Mouse (Mus musculus): ENCODE results near the gene Crebbp. TPM values are rescaled to one million over a fixed set of nuclear protein-coding genes. Genes with fewer than 3 reads are reported as not detected.

Gene Crebbp
- polyA plus RNA-seq, 1 experiment from 2014 or later: 39.4 TPM

DNA sequence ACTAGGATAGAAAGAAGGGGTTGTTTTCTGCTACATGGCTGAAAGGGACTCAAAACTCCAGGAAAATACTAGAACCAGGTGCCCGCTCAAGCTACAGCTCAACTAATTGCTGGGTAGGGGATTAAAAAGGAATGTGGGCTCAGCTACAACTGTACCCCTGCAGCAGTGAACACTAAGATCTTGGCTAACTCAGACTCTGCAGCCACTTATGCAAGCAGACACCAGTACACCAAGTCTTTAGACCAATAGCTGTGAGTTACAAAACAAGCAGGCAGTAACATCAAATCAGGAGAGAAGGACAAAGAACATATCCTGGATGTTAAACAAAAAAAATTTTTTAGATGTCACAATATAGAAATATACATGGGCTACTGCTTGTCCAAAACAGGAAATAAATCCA, 23.6 kb downstream of the Crebbp start:
- no peaks in the 10 kb centered on the region for H3K9me3 ChIP-seq (ENCODE audit: control insufficient read depth, low read length)
- H3K27me3 ChIP-seq (ENCODE audit: control insufficient read depth, insufficient read depth, low read length): no peaks in the 10 kb centered on the region
- no peak for DNase-seq (ENCODE audit: low spot score)
- 94% methylated on average over 1 of the region's 1 CpGs for WGBS
- H3K4me2 ChIP-seq (ENCODE audit: low read depth, low read length, severe bottlenecking): no peak overlapping the region
- no peak overlapping the region for H3K27ac ChIP-seq (ENCODE audit: low read depth, low read length)
- no peak for ATAC-seq (replicated peaks; ENCODE audit: low FRiP score)
- no peak overlapping the region for H3K9ac ChIP-seq (ENCODE audit: low read length)
- H3K36me3 ChIP-seq (ENCODE audit: control insufficient read depth, insufficient read depth, low read length): no peaks in the 10 kb centered on the region
- H3K4me3 ChIP-seq (ENCODE audit: low read depth, low read length): no peak overlapping the region
- H3K4me1 ChIP-seq (replicated peaks; ENCODE audit: control insufficient read depth, insufficient read depth, low read length): no peaks in the 10 kb centered on the region

DNA sequence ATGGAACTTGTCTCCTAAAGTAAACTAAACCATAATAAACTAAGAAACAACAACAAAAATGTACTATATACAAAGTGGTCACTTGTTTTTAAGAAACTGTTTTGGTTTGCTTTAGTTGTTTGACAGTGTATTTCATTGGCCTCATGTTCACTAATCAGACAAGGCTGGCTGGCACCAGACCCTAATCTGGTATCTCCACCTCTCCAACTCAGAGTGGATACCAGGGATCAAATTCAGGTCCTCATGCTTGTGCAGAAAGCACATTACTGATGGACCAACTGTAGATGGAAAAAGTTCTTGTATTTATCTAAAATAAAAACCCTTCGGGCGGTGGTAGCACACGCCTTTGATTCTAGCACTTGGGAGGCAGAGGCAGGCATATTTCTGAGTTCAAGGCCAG, 38.7 kb downstream of the Crebbp start:
- Histone ChIP-seq H3K27me3 (ENCODE audit: control insufficient read depth, insufficient read depth, low read length) (no peaks in the 10 kb centered on the region), H3K36me3 (ENCODE audit: control insufficient read depth, insufficient read depth, low read length) (no peaks in the 10 kb centered on the region; the same call in 1 of the 2 replicates), H3K4me2 (ENCODE audit: low read depth, low read length, severe bottlenecking) (no peak overlapping the region), H3K27ac (ENCODE audit: low read depth, low read length) (no peak overlapping the region), H3K4me3 (ENCODE audit: low read depth, low read length) (no peak overlapping the region), H3K9ac (ENCODE audit: low read length) (no peak overlapping the region), H3K4me1 (replicated peaks; ENCODE audit: control insufficient read depth, insufficient read depth, low read length) (no peaks in the 10 kb centered on the region), H3K9me3 (ENCODE audit: control insufficient read depth, low read length) (no peaks in the 10 kb centered on the region)
- 96% methylated on average over 3 of the region's 3 CpGs for WGBS
- ATAC-seq (replicated peaks; ENCODE audit: low FRiP score): no peak
- no peak for DNase-seq (ENCODE audit: low spot score)

DNA sequence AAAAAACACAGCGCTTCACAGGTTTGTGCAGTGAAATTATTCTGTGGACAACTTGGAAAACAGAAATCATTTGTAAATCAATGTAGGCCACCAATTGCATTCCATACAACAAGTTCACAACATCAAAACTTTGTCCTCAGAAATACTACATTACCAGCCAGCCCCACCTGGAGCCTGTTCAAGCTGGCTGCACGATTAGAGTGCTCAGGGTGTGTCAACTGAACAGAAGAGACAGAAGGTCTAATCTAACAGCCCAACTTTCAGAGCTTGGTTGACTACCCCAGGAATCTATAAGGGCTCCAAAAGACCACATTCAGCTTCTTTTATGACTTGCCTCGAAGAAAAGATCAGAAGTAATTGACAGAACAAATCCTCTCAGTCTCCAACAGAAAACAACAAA, 44.3 kb downstream of the Crebbp start:
- H3K9me3 ChIP-seq (ENCODE audit: control insufficient read depth, low read length): no peaks in the 10 kb centered on the region
- no peaks in the 10 kb centered on the region for H3K27me3 ChIP-seq (ENCODE audit: control insufficient read depth, insufficient read depth, low read length)
- no peak overlapping the region for H3K27ac ChIP-seq (ENCODE audit: low read depth, low read length)
- WGBS: 77% methylated on average over 3 of the region's 3 CpGs
- no peak overlapping the region for H3K4me3 ChIP-seq (ENCODE audit: low read depth, low read length)
- H3K4me1 ChIP-seq (replicated peaks; ENCODE audit: control insufficient read depth, insufficient read depth, low read length): no peaks in the 10 kb centered on the region
- H3K9ac ChIP-seq (ENCODE audit: low read length): no peak overlapping the region
- no peak for ATAC-seq (replicated peaks; ENCODE audit: low FRiP score)
- peaks cover 3% of the 10 kb centered on the region; the same call in 1 of the 2 replicates for H3K36me3 ChIP-seq (ENCODE audit: control insufficient read depth, insufficient read depth, low read length)
- no peak overlapping the region for H3K4me2 ChIP-seq (ENCODE audit: low read depth, low read length, severe bottlenecking)
- DNase-seq (ENCODE audit: low spot score): no peak

DNA sequence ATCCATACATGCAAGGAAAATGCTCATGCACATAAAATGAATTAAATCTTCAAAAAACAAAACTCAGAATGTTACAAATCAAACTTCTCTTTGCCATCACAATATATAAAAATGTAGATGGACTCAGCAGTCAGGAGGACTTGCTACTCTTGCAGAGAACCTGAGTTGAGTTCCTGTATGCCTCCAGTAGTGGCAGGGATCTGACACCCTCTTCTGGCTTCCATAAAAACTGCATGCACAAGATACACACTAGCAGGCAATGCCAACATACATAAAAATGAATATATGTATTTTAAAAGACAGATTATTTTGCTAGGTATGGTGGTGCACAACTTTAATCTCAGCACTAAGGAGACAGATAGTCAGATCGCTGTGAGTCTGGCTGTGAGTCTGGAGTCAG, 45.3 kb downstream of the Crebbp start:
- 93% methylated on average over 1 of the region's 1 CpGs for WGBS
- Histone ChIP-seq H3K27ac (ENCODE audit: low read depth, low read length) (no peak overlapping the region), H3K9me3 (ENCODE audit: control insufficient read depth, low read length) (no peaks in the 10 kb centered on the region), H3K9ac (ENCODE audit: low read length) (no peak overlapping the region), H3K36me3 (ENCODE audit: control insufficient read depth, insufficient read depth, low read length) (peaks cover 3% of the 10 kb centered on the region; the same call in 1 of the 2 replicates), H3K4me2 (ENCODE audit: low read depth, low read length, severe bottlenecking) (no peak overlapping the region), H3K27me3 (ENCODE audit: control insufficient read depth, insufficient read depth, low read length) (no peaks in the 10 kb centered on the region), H3K4me3 (ENCODE audit: low read depth, low read length) (no peak overlapping the region), H3K4me1 (replicated peaks; ENCODE audit: control insufficient read depth, insufficient read depth, low read length) (no peaks in the 10 kb centered on the region)
- DNase-seq (ENCODE audit: low spot score) (no peak), ATAC-seq (replicated peaks; ENCODE audit: low FRiP score) (no peak)

- Histone ChIP-seq H3K4me2 (ENCODE audit: low read depth, low read length, severe bottlenecking) (no peak overlapping the region), H3K4me1 (replicated peaks; ENCODE audit: control insufficient read depth, insufficient read depth, low read length) (no peaks in the 10 kb centered on the region), H3K27ac (ENCODE audit: low read depth, low read length) (no peak overlapping the region), H3K36me3 (ENCODE audit: control insufficient read depth, insufficient read depth, low read length) (no peaks in the 10 kb centered on the region), H3K27me3 (ENCODE audit: control insufficient read depth, insufficient read depth, low read length) (no peaks in the 10 kb centered on the region), H3K9ac (ENCODE audit: low read length) (no peak overlapping the region), H3K9me3 (ENCODE audit: control insufficient read depth, low read length) (no peaks in the 10 kb centered on the region), H3K4me3 (ENCODE audit: low read depth, low read length) (no peak overlapping the region)
- no peak for DNase-seq (ENCODE audit: low spot score)
- no peak for ATAC-seq (replicated peaks; ENCODE audit: low FRiP score)
These were observed 52.9 kb downstream of the Crebbp start for GRCm38 (mm10) chr16:4160898-4161247.

GRCm38 (mm10) chr16:4160246-4160897, 53.4 kb downstream of the Crebbp start:
- H3K9ac ChIP-seq (ENCODE audit: low read length): no peak overlapping the region
- no peaks in the 10 kb centered on the region for H3K36me3 ChIP-seq (ENCODE audit: control insufficient read depth, insufficient read depth, low read length)
- no peak overlapping the region for H3K4me2 ChIP-seq (ENCODE audit: low read depth, low read length, severe bottlenecking)
- no peaks in the 10 kb centered on the region for H3K9me3 ChIP-seq (ENCODE audit: control insufficient read depth, low read length)
- 94% methylated on average over 4 of the region's 4 CpGs for WGBS
- no peak overlapping the region for H3K4me3 ChIP-seq (ENCODE audit: low read depth, low read length)
- DNase-seq (ENCODE audit: low spot score): no peak
- ATAC-seq (replicated peaks; ENCODE audit: low FRiP score): no peak
- no peak overlapping the region for H3K27ac ChIP-seq (ENCODE audit: low read depth, low read length)
- H3K27me3 ChIP-seq (ENCODE audit: control insufficient read depth, insufficient read depth, low read length): no peaks in the 10 kb centered on the region
- H3K4me1 ChIP-seq (replicated peaks; ENCODE audit: control insufficient read depth, insufficient read depth, low read length): no peaks in the 10 kb centered on the region

GRCm38 (mm10) chr16:4153121-4153520, 60.7 kb downstream of the Crebbp start:
- Histone ChIP-seq H3K36me3 (ENCODE audit: control insufficient read depth, insufficient read depth, low read length) (no peaks in the 10 kb centered on the region; the same call in 1 of the 2 replicates), H3K4me3 (ENCODE audit: low read depth, low read length) (no peak overlapping the region), H3K27me3 (ENCODE audit: control insufficient read depth, insufficient read depth, low read length) (no peaks in the 10 kb centered on the region)

DNA sequence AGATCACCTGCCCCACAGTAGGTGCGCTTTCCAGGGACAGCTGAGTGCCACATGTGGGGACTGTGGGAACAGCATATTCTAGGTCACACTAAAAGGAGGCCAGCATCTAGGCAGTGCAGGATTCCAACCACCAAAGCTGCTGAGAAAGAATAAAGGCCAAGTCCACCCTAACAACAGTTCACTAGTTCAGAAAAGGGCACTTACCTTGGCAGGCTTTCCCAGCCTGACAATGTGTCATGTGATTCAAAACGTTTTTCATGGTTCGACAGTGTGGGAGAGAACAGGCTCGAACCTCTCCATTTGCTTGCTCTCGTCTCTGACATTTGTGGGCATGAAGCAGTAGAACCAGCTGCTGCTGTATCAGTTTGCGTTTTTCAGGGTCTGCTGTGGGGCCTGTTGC, 75.3 kb downstream of the Crebbp start:
- DNase-seq (ENCODE audit: low spot score): no peak
- Histone ChIP-seq H3K36me3 (ENCODE audit: control insufficient read depth, insufficient read depth, low read length) (peaks cover 3% of the 10 kb centered on the region; the same call in 1 of the 2 replicates), H3K27me3 (ENCODE audit: control insufficient read depth, insufficient read depth, low read length) (no peaks in the 10 kb centered on the region), H3K9ac (ENCODE audit: low read length) (no peak overlapping the region), H3K4me2 (ENCODE audit: low read depth, low read length, severe bottlenecking) (no peak overlapping the region), H3K4me3 (ENCODE audit: low read depth, low read length) (no peak overlapping the region), H3K9me3 (ENCODE audit: control insufficient read depth, low read length) (no peaks in the 10 kb centered on the region), H3K4me1 (replicated peaks; ENCODE audit: control insufficient read depth, insufficient read depth, low read length) (no peaks in the 10 kb centered on the region), H3K27ac (ENCODE audit: low read depth, low read length) (no peak overlapping the region)
- ATAC-seq (replicated peaks; ENCODE audit: low FRiP score): no peak
- 87% methylated on average over 6 of the region's 6 CpGs for WGBS

More at GRCm38 (mm10) chr16:4153121-4153520, 60.7 kb downstream of the Crebbp start:
- DNase-seq (ENCODE audit: low spot score): no peak
- Histone ChIP-seq H3K4me1 (replicated peaks; ENCODE audit: control insufficient read depth, insufficient read depth, low read length) (no peaks in the 10 kb centered on the region), H3K9me3 (ENCODE audit: control insufficient read depth, low read length) (no peaks in the 10 kb centered on the region), H3K9ac (ENCODE audit: low read length) (no peak overlapping the region), H3K4me2 (ENCODE audit: low read depth, low read length, severe bottlenecking) (no peak overlapping the region), H3K27ac (ENCODE audit: low read depth, low read length) (no peak overlapping the region)
- 84% methylated on average over 1 of the region's 1 CpGs for WGBS
- ATAC-seq (replicated peaks; ENCODE audit: low FRiP score): no peak

GRCm38 (mm10) chr16:4133754-4134153, 80.0 kb downstream of the Crebbp start:
- Histone ChIP-seq H3K27ac (ENCODE audit: low read depth, low read length) (no peak overlapping the region), H3K4me2 (ENCODE audit: low read depth, low read length, severe bottlenecking) (no peak overlapping the region), H3K4me1 (replicated peaks; ENCODE audit: control insufficient read depth, insufficient read depth, low read length) (no peaks in the 10 kb centered on the region), H3K27me3 (ENCODE audit: control insufficient read depth, insufficient read depth, low read length) (no peaks in the 10 kb centered on the region), H3K36me3 (ENCODE audit: control insufficient read depth, insufficient read depth, low read length) (peaks cover 3% of the 10 kb centered on the region; the same call in 1 of the 2 replicates), H3K9ac (ENCODE audit: low read length) (no peak overlapping the region), H3K4me3 (ENCODE audit: low read depth, low read length) (no peak overlapping the region), H3K9me3 (ENCODE audit: control insufficient read depth, low read length) (no peaks in the 10 kb centered on the region)
- ATAC-seq (replicated peaks; ENCODE audit: low FRiP score) (no peak), DNase-seq (ENCODE audit: low spot score) (no peak)
- 100% methylated on average over 1 of the region's 1 CpGs for WGBS

Measured in forebrain, embryonic 11.5 days (tissue).